Mouse (Mus musculus): ENCODE data around the gene Itgal. TPM values are rescaled to one million over a fixed set of nuclear protein-coding genes. Genes with fewer than 3 reads are reported as not detected.
"Not testable (repeated sequence)": the region's sequence is repeated elsewhere in the genome, so short reads cannot be mapped to it uniquely, and the experiment has no call there.

The Itgal gene
- 2.7 TPM in 2 replicates for polyA plus RNA-seq (2015; fragmentation: Nextera tagmentation; extraction: Ambion mirVana)

- no peak for ATAC-seq (ENCODE audit: insufficient read depth, low FRiP score, low read depth)
- no peaks in the 10 kb centered on the region for H3K36me3 ChIP-seq
- H3K4me1 ChIP-seq: no peaks in the 10 kb centered on the region
- no peaks in the 10 kb centered on the region for H3K27me3 ChIP-seq (replicated peaks)
- no peak within 1 kb of the TSS for H3K9ac ChIP-seq
- H3K27ac ChIP-seq: no peak within 1 kb of the TSS
- peak within 1 kb of the TSS; percentile 2; the same call in 1 of the 2 replicates for H3K4me3 ChIP-seq (replicated peaks)
- 79% methylated on average over 11 of the region's 11 CpGs for WGBS
- H3K4me2 ChIP-seq: no peak within 1 kb of the TSS
- H3K9me3 ChIP-seq: no peaks in the 10 kb centered on the region
Measured at GRCm38 (mm10) chr7:127296098-127296497, at the start of gene Itgal. Gene Itgal (plus strand): TSS chr7:127296260.

- not testable (repeated sequence) for H3K9me3 ChIP-seq; H3K4me2 ChIP-seq; H3K27ac ChIP-seq; H3K9ac ChIP-seq; H3K27me3 ChIP-seq (replicated peaks); ATAC-seq (ENCODE audit: insufficient read depth, low FRiP score, low read depth); H3K4me3 ChIP-seq (replicated peaks)
- Histone ChIP-seq H3K36me3 (peaks cover 11% of the 10 kb centered on the region), H3K4me1 (peaks cover 29% of the 10 kb centered on the region)
- WGBS: 89% methylated on average over 8 of the region's 8 CpGs
Measured at GRCm38 (mm10) chr7:127250511-127250910, 45.5 kb upstream of the Itgal start.

GRCm38 (mm10) chr7:127252414-127252813, 43.6 kb upstream of the Itgal start:
- Histone ChIP-seq H3K27ac (no peak overlapping the region), H3K4me1 (peaks cover 17% of the 10 kb centered on the region; the same call in 1 of the 2 replicates), H3K4me3 (replicated peaks) (no peak overlapping the region), H3K9ac (no peak overlapping the region), H3K9me3 (no peaks in the 10 kb centered on the region), H3K4me2 (no peak overlapping the region), H3K36me3 (peaks cover 11% of the 10 kb centered on the region), H3K27me3 (replicated peaks) (no peaks in the 10 kb centered on the region)
- no peak for ATAC-seq (ENCODE audit: insufficient read depth, low FRiP score, low read depth)
- WGBS: 88% methylated on average over 2 of the region's 2 CpGs

- Histone ChIP-seq H3K27me3 (replicated peaks) (no peaks in the 10 kb centered on the region), H3K27ac (peak overlapping the region; percentile 93), H3K4me3 (replicated peaks) (peak overlapping the region; percentile 56), H3K36me3 (peaks cover 11% of the 10 kb centered on the region), H3K4me2 (peak overlapping the region; percentile 97), H3K9ac (peak overlapping the region; percentile 67; the same call in 1 of the 2 replicates), H3K4me1 (peaks cover 14% of the 10 kb centered on the region; the same call in 1 of the 2 replicates), H3K9me3 (no peaks in the 10 kb centered on the region)
- WGBS: 71% methylated on average over 6 of the region's 6 CpGs
- no peak for ATAC-seq (ENCODE audit: insufficient read depth, low FRiP score, low read depth)
Measured at GRCm38 (mm10) chr7:127253341-127253740, 42.7 kb upstream of the Itgal start.

GRCm38 (mm10) chr7:127253821-127254769, 42.0 kb upstream of the Itgal start:
- H3K36me3 ChIP-seq: peaks cover 11% of the 10 kb centered on the region
- peaks cover 17% of the 10 kb centered on the region; the same call in 1 of the 2 replicates for H3K4me1 ChIP-seq
- under 1% methylated on average over 134 of the region's 136 CpGs for WGBS
- peak overlapping the region; percentile 97 for H3K4me2 ChIP-seq
- no peaks in the 10 kb centered on the region for H3K27me3 ChIP-seq (replicated peaks)
- H3K27ac ChIP-seq: peak overlapping the region; percentile 93
- ATAC-seq (ENCODE audit: insufficient read depth, low FRiP score, low read depth): peak; percentile 93
- peak overlapping the region; percentile 56 for H3K4me3 ChIP-seq (replicated peaks)
- peak overlapping the region; percentile 67 for H3K9ac ChIP-seq
- H3K9me3 ChIP-seq: no peaks in the 10 kb centered on the region

GRCm38 (mm10) chr7:127255008-127255407, 41.1 kb upstream of the Itgal start:
- Histone ChIP-seq H3K27ac (peak overlapping the region; percentile 93), H3K27me3 (replicated peaks) (no peaks in the 10 kb centered on the region), H3K4me1 (peaks cover 25% of the 10 kb centered on the region), H3K4me3 (replicated peaks) (peak overlapping the region; percentile 56), H3K9ac (no peak overlapping the region), H3K9me3 (no peaks in the 10 kb centered on the region), H3K4me2 (peak overlapping the region; percentile 97), H3K36me3 (peaks cover 5% of the 10 kb centered on the region; the same call in 1 of the 2 replicates)
- ATAC-seq (ENCODE audit: insufficient read depth, low FRiP score, low read depth): no peak
- WGBS: 14% methylated on average over 4 of the region's 4 CpGs

- Histone ChIP-seq H3K9ac (no peak overlapping the region), H3K4me2 (no peak overlapping the region), H3K4me3 (replicated peaks) (no peak overlapping the region), H3K36me3 (peaks cover 5% of the 10 kb centered on the region; the same call in 1 of the 2 replicates), H3K27ac (no peak overlapping the region), H3K27me3 (replicated peaks) (no peaks in the 10 kb centered on the region), H3K4me1 (peaks cover 28% of the 10 kb centered on the region), H3K9me3 (no peaks in the 10 kb centered on the region)
- ATAC-seq (ENCODE audit: insufficient read depth, low FRiP score, low read depth): no peak
- 83% methylated on average over 2 of the region's 2 CpGs for WGBS
Measured at GRCm38 (mm10) chr7:127255965-127256364, 40.1 kb upstream of the Itgal start.

- Histone ChIP-seq H3K9ac (no peak overlapping the region), H3K4me2 (no peak overlapping the region), H3K4me3 (replicated peaks) (no peak overlapping the region), H3K36me3 (peaks cover 5% of the 10 kb centered on the region; the same call in 1 of the 2 replicates), H3K9me3 (no peaks in the 10 kb centered on the region), H3K27ac (no peak overlapping the region), H3K27me3 (replicated peaks) (no peaks in the 10 kb centered on the region), H3K4me1 (peaks cover 29% of the 10 kb centered on the region)
- 87% methylated on average over 5 of the region's 5 CpGs for whole genome bisulfite sequencing
- ATAC-seq (ENCODE audit: insufficient read depth, low FRiP score, low read depth): no peak
Measured at GRCm38 (mm10) chr7:127256518-127256917, 39.5 kb upstream of the Itgal start.

GRCm38 (mm10) chr7:127259186-127259905, 36.7 kb upstream of the Itgal start:
- 69% methylated on average over 8 of the region's 8 CpGs for WGBS
- Histone ChIP-seq H3K4me2 (peak overlapping the region; percentile 70), H3K9me3 (no peaks in the 10 kb centered on the region), H3K27ac (no peak overlapping the region), H3K36me3 (peaks cover 5% of the 10 kb centered on the region; the same call in 1 of the 2 replicates), H3K27me3 (replicated peaks) (no peaks in the 10 kb centered on the region), H3K4me3 (replicated peaks) (peak overlapping the region; percentile 68), H3K4me1 (peaks cover 24% of the 10 kb centered on the region), H3K9ac (no peak overlapping the region)
- no peak for ATAC-seq (ENCODE audit: insufficient read depth, low FRiP score, low read depth)

GRCm38 (mm10) chr7:127260309-127261111, 35.5 kb upstream of the Itgal start, which contains the start of gene Dctpp1:
Gene Dctpp1 (minus strand): TSS chr7:127260709.
- peak; percentile 98 for ATAC-seq (ENCODE audit: insufficient read depth, low FRiP score, low read depth)
- Histone ChIP-seq H3K36me3 (peaks cover 5% of the 10 kb centered on the region; the same call in 1 of the 2 replicates), H3K4me2 (peak within 1 kb of the TSS; percentile 70), H3K9me3 (no peaks in the 10 kb centered on the region), H3K4me3 (replicated peaks) (peak within 1 kb of the TSS; percentile 68), H3K27me3 (replicated peaks) (no peaks in the 10 kb centered on the region), H3K4me1 (peaks cover 16% of the 10 kb centered on the region), H3K9ac (peak within 1 kb of the TSS; percentile 43), H3K27ac (peak within 1 kb of the TSS; percentile 67)
- WGBS: under 1% methylated on average over 50 of the region's 50 CpGs

Data from stomach, embryonic 15.5 days (tissue).